Mouse (Mus musculus) right cerebral cortex, postnatal 14 days (tissue): ENCODE measurements around the gene Tor1a.
"Not testable (repeated sequence)": the region's sequence is repeated elsewhere in the genome, so short reads cannot be mapped to it uniquely, and the experiment has no call there.

Experiments
- DNase-seq: peaks from one replicate; pipeline ENCODE4 v3.0.0; 2022

Tor1a gene

DNA sequence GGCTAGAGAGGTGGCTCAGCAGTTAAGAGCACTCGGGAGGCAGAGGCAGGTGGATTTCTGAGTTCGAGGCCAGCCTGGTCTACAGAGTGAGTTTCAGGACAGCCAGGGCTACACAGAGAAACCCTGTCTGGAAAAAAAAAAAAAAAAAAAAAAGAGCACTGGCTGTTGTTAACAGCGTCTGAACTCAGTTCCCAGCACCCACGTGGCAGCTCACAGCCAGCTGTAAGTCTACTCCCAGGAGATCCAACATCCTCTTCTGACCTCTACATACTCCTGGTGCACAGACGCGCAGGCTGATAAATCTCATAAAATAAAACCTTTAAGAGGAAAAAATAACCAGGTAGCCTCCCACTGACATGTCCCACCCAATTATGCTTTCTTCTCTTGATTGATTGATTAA, 51.8 kb downstream of the Tor1a start:
- not testable (repeated sequence) for DNase-seq

DNA sequence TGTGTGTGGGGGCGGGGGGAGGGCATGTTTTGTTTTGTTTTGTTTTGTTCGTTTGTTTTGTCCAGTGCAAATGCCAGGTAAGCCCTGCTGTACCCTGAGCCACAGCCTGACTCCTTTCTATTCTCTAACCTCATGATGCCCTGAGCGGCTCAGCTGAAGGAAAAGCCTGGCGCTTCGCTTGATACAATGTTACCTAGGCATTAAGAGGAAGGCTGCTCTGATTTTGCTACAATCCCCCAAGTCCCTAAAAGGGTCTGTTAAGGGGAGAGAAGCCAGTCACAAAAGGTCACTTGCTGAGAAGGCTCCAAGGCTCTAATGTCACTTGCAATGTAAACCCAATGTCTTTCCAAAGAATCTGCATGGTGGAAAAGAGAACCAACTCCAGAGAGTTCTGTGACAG, 52.4 kb downstream of the Tor1a start:
- DNase-seq: no peak

DNA sequence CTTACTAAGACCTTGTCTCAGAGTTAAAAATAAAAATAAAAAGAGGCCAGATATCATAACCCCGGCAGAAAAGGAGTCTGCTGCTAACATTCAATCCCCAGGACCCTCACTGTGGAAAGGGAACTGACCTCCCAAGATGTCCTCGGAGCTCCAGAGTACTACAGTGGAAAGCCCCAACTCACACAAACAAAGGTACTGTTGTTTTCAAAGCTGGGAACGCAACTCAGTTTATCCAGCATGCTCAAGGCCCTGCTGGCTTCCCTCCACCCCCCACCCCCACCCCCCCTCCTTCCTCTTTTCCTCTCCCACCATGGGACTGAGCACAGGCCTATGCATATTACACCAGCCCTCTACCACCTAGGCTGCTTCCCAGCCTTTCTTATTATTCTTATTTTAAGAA, 52.9 kb downstream of the Tor1a start:
- DNase-seq: no peak

DNA sequence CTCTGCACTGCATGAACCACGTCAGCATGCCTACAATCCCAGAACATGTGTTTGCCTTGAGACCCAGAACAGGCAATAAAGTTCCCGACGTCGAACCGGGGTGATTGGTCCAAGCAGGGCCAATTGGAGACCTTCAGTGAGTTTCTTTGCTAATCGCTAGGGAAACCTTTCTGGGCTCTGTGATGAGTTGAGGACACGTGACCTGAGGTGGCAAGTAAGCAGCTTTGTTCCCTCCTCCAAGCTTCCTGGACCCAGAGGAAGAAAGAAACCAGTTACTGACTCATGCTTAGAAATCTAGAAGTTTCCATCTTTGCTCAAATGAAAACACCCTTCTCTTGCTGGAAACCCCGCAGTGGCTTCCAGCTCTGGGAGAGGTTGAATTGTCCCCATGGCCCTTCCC, 54.7 kb downstream of the Tor1a start:
- DNase-seq: no peak

DNA sequence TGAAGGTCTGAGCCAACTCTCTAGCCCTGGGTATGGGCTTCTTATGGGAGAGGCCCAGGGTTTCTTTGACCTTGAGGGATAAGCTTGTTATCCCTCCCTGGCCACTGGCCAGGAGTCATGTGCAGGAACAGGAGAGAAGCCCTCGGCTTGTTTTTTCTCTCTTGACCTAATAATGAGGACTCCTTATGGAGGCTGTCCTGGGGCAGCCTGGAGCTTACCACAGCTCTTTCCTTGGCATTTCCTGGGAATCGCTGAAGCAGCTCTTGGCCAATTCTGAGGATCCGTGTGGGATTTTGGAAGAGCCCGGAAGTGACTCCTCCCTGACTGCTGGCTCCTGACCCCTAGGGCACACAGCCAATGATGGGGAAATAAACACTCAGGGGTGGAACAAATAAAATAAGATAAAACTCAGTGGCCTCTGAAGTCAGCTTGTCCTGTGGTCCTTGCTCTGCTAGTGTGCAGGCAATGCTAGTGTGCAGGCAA, 55.4 kb downstream of the Tor1a start:
- DNase-seq: no peak
